Mouse (Mus musculus) heart, embryonic 13.5 days (tissue): Measurements from ENCODE around the gene Mettl8. TPM values are rescaled to one million over a fixed set of nuclear protein-coding genes. Genes with fewer than 3 reads are reported as not detected.

Experiments
- ATAC-seq: fragments of 200-750 bp; cut with Nextera tagmentation; 2 replicates; pipeline ENCODE4 v1.8.0; 2017; ENCODE audit warnings: moderate TSS enrichment; ENCODE audit not compliant: insufficient number of reproducible peaks, low FRiP score, low TSS enrichment; ENCODE audit errors: extremely low read depth
- H3K27ac ChIP-seq: fragments of 300-500 bp; sonication (generic); replicated peaks from 2 replicates; pipeline ENCODE4 v1.5.1; 2015; ENCODE audit warnings: moderate library complexity, mild to moderate bottlenecking, inconsistent platforms
- H3K27me3 ChIP-seq: fragments of 300-500 bp; sonication (generic); replicated peaks from 2 replicates; pipeline ENCODE4 v1.6.1; 2015; ENCODE audit warnings: mild to moderate bottlenecking, inconsistent platforms
- H3K36me3 ChIP-seq: fragments of 300-500 bp; sonication (generic); 2 replicates; pipeline ENCODE4 v1.6.1; 2015; ENCODE audit warnings: mild to moderate bottlenecking, inconsistent platforms
- H3K4me1 ChIP-seq: fragments of 300-500 bp; sonication (generic); 2 replicates; pipeline ENCODE4 v1.6.1; 2015; ENCODE audit warnings: inconsistent platforms
- H3K4me2 ChIP-seq: fragments of 300-500 bp; sonication (generic); 2 replicates; pipeline ENCODE4 v1.6.1; 2015; ENCODE audit warnings: inconsistent platforms, mild to moderate bottlenecking, moderate library complexity
- H3K4me3 ChIP-seq: fragments of 300-500 bp; sonication (generic); 2 replicates; pipeline ENCODE4 v1.5.1; 2015; ENCODE audit warnings: moderate library complexity, mild to moderate bottlenecking, inconsistent platforms
- H3K9ac ChIP-seq: fragments of 300-500 bp; sonication (generic); 2 replicates; pipeline ENCODE4 v1.6.1; 2015; ENCODE audit warnings: inconsistent platforms, mild to moderate bottlenecking, moderate library complexity
- H3K9me3 ChIP-seq: fragments of 300-500 bp; sonication (generic); 2 replicates; pipeline ENCODE4 v1.6.1; 2016; ENCODE audit warnings: inconsistent platforms
- WGBS: fragments of 180-500 bp; shearing (Covaris S2); methylation state at CpG from one replicate; pipeline ENCODE4 v1.1.7; 2015; ENCODE audit warnings: mixed read lengths; 5-methylcytosine and 5-hydroxymethylcytosine counted together
- polyA plus RNA-seq: library from polyadenylated mRNA; unstranded; fragments of >200 nt; fragmentation: Nextera tagmentation; extraction: Ambion mirVana; gene quantifications from 2 replicates; pipeline ENCODE4 v1.2.1, GENCODE M21; 2015

Mettl8 gene
- polyA plus RNA-seq, 1 experiment from 2014 or later = 9.4 TPM

DNA sequence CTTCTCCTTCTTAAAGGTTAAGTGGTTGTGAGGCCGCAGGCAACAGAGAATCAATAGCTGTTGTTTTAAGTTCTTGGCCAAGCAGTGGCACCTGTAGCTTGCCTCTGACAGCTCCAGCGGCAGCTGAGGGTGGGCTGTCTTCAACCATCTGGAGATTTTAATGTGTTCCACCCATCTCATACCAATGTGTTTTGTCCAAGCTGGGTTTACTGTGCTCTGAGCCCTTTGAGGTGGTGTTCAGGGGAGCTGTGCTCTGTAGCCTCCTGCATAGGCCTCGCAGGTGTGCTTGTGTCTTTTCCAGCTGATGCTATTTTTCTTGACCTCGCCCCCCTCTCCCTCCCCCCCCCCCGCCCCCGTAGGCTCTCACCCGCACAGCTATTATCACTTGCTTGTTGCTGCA, 96.8 kb downstream of the Mettl8 start:
- Histone ChIP-seq H3K4me1 (no peaks in the 10 kb centered on the region), H3K36me3 (no peaks in the 10 kb centered on the region), H3K9me3 (no peaks in the 10 kb centered on the region), H3K9ac (no peak overlapping the region), H3K4me3 (no peak overlapping the region), H3K4me2 (no peak overlapping the region), H3K27me3 (no peaks in the 10 kb centered on the region), H3K27ac (no peak overlapping the region)
- 69% methylated on average over 6 of the region's 7 CpGs for WGBS
- no peak for ATAC-seq

DNA sequence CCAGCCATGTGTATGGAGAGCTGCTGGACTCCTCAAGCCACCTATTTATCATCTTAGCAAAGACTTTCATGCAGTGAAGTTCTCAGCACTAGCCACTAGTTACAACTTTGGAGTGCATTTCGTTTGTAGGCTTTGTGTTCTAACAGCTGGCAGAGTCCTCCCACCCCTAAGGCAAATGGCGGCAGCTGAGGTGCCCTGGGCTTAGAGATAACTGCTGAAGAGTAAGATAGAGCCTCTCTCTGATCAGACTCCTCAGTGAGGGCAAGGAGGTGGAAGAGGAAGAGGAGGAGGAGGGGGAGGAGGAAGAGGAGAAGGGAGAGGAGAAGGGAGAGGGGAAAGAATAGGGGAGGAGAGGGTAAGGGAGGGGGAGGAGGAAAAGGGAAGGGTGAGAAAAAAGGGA, 101.8 kb downstream of the Mettl8 start:
- Histone ChIP-seq H3K4me2 (no peak overlapping the region), H3K9ac (no peak overlapping the region), H3K27ac (no peak overlapping the region), H3K9me3 (no peaks in the 10 kb centered on the region), H3K4me1 (no peaks in the 10 kb centered on the region), H3K36me3 (no peaks in the 10 kb centered on the region), H3K27me3 (no peaks in the 10 kb centered on the region), H3K4me3 (no peak overlapping the region)
- no peak for ATAC-seq
- 28% methylated on average over 2 of the region's 2 CpGs for WGBS

DNA sequence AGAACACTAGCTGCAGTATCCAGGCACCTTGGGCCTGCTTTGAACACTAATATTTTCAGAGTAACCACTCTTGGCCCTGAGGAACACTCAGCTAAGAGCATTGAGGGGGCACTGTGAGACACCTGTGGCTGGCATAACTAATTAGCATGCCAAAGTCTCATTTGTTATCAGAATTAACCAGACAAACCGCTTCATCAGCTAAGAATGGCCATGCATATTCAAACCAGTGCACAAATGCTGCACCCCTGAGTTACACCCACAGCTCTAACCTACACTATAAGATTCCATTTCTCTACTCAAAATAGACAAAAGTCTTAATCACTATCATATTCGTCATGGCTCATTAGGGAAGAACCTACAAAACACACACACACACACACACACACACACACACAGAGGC, 103.4 kb downstream of the Mettl8 start:
- Histone ChIP-seq H3K9ac (no peak overlapping the region), H3K27me3 (no peaks in the 10 kb centered on the region), H3K27ac (no peak overlapping the region), H3K4me3 (no peak overlapping the region), H3K36me3 (no peaks in the 10 kb centered on the region), H3K4me2 (no peak overlapping the region), H3K9me3 (no peaks in the 10 kb centered on the region), H3K4me1 (no peaks in the 10 kb centered on the region)
- no peak for ATAC-seq
- WGBS = 76% methylated on average over 2 of the region's 2 CpGs

DNA sequence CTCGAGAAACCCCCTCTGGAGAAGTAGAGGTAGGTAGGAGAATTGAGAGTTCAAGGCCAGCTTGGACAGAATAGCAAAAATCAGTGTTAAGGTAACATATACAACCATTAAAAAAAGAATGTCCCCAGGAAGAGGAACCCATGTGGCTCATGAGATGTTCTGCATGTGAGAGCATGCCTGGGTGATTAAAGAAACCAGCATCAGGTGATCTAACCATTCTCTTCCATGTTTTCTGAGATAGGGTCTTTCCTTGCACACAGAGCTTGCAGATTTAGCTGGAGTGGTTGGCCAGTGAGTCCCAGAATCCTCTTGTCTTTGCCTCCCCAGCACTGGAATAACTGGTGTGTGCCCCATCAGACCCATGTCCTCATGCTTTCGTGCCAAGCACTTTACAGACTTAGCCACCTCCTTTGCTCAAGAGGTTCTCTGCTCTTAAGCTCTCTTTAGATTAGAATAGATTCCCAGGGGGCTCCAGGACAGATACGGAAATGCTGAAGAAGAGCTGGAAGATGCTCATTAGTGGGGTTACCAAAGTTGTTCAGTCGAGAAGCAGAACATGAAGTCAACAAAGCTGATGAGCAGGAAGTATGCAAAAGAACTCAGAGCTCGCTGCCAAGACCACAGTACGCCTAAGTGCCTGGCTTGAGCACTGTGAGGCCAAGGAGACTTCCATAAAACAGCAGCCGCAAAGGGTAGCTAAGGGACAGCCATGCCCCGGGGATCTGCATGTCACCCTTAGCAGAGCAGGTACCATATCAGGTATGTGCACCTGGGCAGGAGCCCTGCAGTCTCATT, 110.7 kb downstream of the Mettl8 start:
- 72% methylated on average over 8 of the region's 8 CpGs for WGBS
- no peaks in the 10 kb centered on the region for H3K36me3 ChIP-seq
- H3K4me1 ChIP-seq = no peaks in the 10 kb centered on the region
- no peaks in the 10 kb centered on the region for H3K9me3 ChIP-seq
- no peaks in the 10 kb centered on the region for H3K27me3 ChIP-seq
- no peak for ATAC-seq
- no peak overlapping the region for H3K4me2 ChIP-seq
- H3K9ac ChIP-seq = no peak overlapping the region
- no peak overlapping the region for H3K4me3 ChIP-seq
- no peak overlapping the region for H3K27ac ChIP-seq

DNA sequence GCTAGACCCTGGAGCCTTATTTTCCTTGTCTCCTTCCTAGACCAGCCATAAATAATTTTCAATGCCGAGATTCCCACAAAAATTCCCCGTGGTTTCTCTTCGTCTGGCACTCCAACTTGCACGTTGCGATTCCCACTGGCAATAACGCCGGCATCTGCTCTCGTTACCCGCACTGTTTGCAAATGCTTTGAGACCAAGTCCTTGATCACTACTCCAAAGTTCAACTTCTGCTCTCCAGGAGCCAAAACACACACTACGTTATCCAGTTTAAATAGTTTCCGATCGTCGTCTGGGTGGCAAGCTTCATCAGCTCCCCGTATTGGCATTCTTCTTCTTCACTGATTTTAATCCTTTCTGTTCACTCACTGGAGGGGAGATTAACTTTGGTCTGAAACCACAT, 114.6 kb downstream of the Mettl8 start:
- H3K27ac ChIP-seq = no peak overlapping the region
- no peak overlapping the region for H3K4me2 ChIP-seq
- WGBS = 80% methylated on average over 14 of the region's 14 CpGs
- H3K27me3 ChIP-seq = no peaks in the 10 kb centered on the region
- H3K9me3 ChIP-seq = no peaks in the 10 kb centered on the region
- no peaks in the 10 kb centered on the region for H3K36me3 ChIP-seq
- H3K9ac ChIP-seq = no peak overlapping the region
- no peak for ATAC-seq
- H3K4me1 ChIP-seq = 0 out of 2 replicates have a peak, but pooled peaks cover 4% of the 10 kb centered on the region
- no peak overlapping the region for H3K4me3 ChIP-seq

DNA sequence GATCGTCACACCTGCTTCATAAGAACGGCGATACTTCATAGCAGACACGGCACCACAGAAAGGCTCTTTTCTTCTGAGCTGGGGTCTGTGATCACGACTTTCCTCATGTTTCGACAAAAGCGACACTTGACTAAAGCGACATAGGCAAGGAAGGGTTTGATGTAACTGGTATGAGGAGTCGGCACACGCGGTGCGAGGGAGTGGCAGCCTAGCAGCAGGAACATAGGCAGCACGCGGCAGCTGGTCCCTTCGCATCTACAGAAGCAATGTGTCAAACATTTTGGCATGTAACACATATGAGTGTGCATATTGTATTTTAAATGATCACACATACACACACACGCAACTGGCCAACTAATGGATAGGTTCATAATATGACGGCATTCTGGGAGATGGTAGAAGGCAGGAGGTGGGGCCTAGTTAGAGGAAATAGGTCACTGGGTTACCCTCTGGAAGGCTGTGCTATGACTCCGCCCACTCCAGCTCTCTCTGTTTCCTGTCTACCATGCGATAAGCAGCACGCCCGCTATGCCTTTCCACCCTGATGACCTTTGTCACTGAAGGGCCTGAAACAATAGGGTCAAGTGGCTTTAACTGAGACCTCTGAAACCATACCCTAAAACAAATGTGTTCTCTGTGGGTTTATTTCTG, 116.4 kb downstream of the Mettl8 start:
- peaks cover 9% of the 10 kb centered on the region; the same call in 1 of the 2 replicates for H3K4me1 ChIP-seq
- no peak for ATAC-seq
- H3K27me3 ChIP-seq = no peaks in the 10 kb centered on the region
- no peaks in the 10 kb centered on the region for H3K9me3 ChIP-seq
- H3K4me2 ChIP-seq = peak overlapping the region; percentile 33
- H3K4me3 ChIP-seq = no peak overlapping the region
- 74% methylated on average over 21 of the region's 21 CpGs for WGBS
- no peak overlapping the region for H3K27ac ChIP-seq
- no peaks in the 10 kb centered on the region for H3K36me3 ChIP-seq
- H3K9ac ChIP-seq = no peak overlapping the region

DNA sequence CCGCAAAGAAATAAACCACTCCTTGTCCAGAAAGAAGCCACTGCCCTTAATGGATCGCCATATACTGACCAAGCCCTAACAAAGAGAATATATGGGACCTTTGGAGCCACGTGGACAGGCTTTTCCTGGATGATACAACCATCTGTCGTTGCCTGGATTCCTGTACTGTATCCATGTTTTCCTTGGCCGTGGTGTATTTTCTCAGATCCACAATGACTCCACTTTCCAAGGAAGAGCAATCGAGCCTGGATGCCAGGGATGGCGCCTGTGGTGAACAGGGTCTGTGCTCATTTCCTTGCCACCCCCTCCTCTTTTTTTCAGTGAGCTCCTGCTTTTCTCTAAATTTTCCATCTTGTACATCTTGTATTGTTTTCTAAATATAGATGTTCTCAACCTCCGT, 120.6 kb downstream of the Mettl8 start:
- ATAC-seq = no peak
- Histone ChIP-seq H3K9me3 (no peaks in the 10 kb centered on the region), H3K27me3 (no peaks in the 10 kb centered on the region), H3K9ac (no peak overlapping the region), H3K36me3 (no peaks in the 10 kb centered on the region), H3K4me1 (peaks cover 9% of the 10 kb centered on the region; the same call in 1 of the 2 replicates), H3K4me3 (no peak overlapping the region), H3K4me2 (peak overlapping the region; percentile 18; the same call in 1 of the 2 replicates), H3K27ac (peak overlapping the region; percentile 50; the same call in 1 of the 2 replicates)
- WGBS = 63% methylated on average over 8 of the region's 8 CpGs

DNA sequence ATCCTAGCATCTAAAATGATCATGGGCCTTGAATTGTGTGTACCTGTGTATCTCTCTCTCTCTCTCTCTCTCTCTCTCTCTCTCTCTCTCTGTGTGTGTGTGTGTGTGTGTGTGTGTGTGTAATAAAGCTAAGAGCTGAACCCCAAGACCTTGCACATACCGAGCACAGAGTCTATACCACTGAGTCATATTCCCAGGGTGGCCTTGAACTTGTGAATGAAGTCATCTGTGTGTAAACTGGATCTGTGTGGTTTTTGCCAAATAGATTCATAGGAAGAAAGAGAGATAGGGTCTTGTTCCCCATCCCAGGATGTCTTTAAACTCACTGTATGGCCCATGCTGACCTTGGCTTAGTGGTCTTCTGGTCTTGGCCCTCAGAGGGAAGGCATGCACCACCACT, 121.9 kb downstream of the Mettl8 start:
- no peaks in the 10 kb centered on the region for H3K9me3 ChIP-seq
- H3K9ac ChIP-seq = no peak overlapping the region
- no peak overlapping the region for H3K27ac ChIP-seq
- ATAC-seq = no peak
- no peaks in the 10 kb centered on the region for H3K36me3 ChIP-seq
- H3K4me1 ChIP-seq = peaks cover 9% of the 10 kb centered on the region; the same call in 1 of the 2 replicates
- 84% methylated on average over 1 of the region's 1 CpGs for WGBS
- no peak overlapping the region for H3K4me2 ChIP-seq
- no peak overlapping the region for H3K4me3 ChIP-seq
- H3K27me3 ChIP-seq = no peaks in the 10 kb centered on the region

DNA sequence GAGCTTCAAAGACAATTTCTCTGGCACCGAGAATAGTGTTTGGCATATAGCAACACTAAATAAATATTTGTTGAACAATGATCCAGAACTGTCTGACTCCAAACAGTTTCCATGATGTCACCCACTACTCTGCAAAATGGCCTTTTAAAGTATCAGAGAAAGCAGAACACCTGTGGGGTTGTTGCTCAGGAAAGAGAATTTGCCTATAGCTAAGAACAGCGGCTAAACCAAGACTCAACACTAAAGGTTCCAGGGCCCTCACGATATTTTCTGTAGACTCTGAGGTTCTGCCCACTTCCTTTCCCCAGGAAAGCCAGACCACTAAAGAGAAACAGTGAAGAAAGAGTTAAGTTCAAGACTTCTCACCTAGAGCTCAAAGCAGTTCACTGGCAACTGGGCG, 122.4 kb downstream of the Mettl8 start:
- H3K4me2 ChIP-seq = no peak overlapping the region
- 70% methylated on average over 4 of the region's 4 CpGs for WGBS
- no peak for ATAC-seq

DNA sequence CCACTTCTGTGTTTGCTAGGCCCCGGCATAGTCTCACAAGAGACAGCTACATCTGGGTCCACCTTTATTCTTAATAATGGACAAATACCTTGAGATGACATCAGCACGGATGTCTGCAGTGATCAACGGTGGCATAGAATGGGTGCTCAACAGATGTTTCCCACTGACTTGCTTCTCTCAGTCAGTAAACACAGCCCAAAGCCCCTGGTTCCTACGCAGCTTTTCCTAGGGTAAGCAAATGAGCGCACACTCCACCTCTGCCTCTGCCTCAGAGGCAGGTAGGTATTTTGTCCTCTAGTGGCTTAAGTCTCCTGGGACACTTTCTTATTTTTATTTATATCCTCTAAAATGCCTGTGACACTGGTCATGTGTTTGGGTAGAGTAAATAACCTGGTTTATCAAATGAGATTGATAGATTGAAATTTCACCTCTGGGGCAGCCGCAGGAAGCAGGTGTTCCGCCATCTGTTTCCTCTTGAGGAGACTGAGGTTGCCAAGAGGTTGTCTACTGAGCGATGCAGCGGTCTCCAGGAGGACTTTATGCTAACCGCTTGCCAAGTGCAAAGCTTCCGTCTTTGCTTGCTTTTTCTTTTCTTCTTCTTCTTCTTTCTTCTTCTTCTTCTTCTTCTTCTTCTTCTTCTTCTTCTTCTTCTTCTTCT, 124.6 kb downstream of the Mettl8 start:
- H3K27ac ChIP-seq = no peak overlapping the region
- H3K27me3 ChIP-seq = no peaks in the 10 kb centered on the region
- no peaks in the 10 kb centered on the region for H3K36me3 ChIP-seq
- no peak overlapping the region for H3K4me2 ChIP-seq
- H3K4me3 ChIP-seq = no peak overlapping the region
- no peak for ATAC-seq
- WGBS = 85% methylated on average over 11 of the region's 11 CpGs
- no peaks in the 10 kb centered on the region for H3K9me3 ChIP-seq
- H3K4me1 ChIP-seq = peaks cover 5% of the 10 kb centered on the region; the same call in 1 of the 2 replicates
- no peak overlapping the region for H3K9ac ChIP-seq

More for the DNA sequence above, 122.4 kb downstream of the Mettl8 start:
- Histone ChIP-seq H3K36me3 (no peaks in the 10 kb centered on the region), H3K9me3 (no peaks in the 10 kb centered on the region), H3K4me1 (peaks cover 9% of the 10 kb centered on the region; the same call in 1 of the 2 replicates), H3K27me3 (no peaks in the 10 kb centered on the region), H3K9ac (no peak overlapping the region), H3K27ac (no peak overlapping the region), H3K4me3 (no peak overlapping the region)

DNA sequence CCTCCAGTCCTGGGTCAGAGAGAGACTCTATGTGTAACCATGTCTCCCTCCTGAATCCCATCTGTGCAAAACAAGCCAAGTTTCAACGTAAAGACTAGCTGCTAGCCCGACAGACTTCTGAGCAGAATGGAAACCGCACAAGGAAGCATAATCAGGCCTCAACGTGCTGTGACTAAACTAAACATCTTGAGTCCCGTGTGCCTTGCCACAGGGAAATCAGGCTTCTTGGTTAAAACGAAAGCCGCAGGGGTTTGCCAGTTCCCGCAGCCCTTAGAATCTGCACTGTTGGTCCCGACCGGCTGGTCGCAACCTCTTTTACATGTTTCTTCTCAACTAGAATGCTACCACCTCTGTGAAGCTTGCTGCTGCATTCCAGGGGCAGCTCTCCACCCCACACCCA, 125.7 kb downstream of the Mettl8 start:
- ATAC-seq = no peak
- H3K4me2 ChIP-seq = no peak overlapping the region
- H3K4me3 ChIP-seq = no peak overlapping the region
- WGBS = 83% methylated on average over 11 of the region's 11 CpGs
- H3K4me1 ChIP-seq = no peaks in the 10 kb centered on the region
- no peak overlapping the region for H3K27ac ChIP-seq
- no peak overlapping the region for H3K9ac ChIP-seq
- no peaks in the 10 kb centered on the region for H3K27me3 ChIP-seq
- no peaks in the 10 kb centered on the region for H3K9me3 ChIP-seq
- no peaks in the 10 kb centered on the region for H3K36me3 ChIP-seq
